Mouse (Mus musculus) right cerebral cortex, postnatal 4 days (tissue): ENCODE results near the gene 4930558K02Rik.

Experiments
- DNase-seq: peaks from one replicate; pipeline ENCODE4 v3.0.0-alpha.2; 2022

4930558K02Rik gene

GRCm38 (mm10) chr1:161895014-161895413, 84.4 kb downstream of the 4930558K02Rik start:
- DNase-seq: no peak

GRCm38 (mm10) chr1:161894553-161894952, 84.9 kb downstream of the 4930558K02Rik start:
- no peak for DNase-seq

DNA sequence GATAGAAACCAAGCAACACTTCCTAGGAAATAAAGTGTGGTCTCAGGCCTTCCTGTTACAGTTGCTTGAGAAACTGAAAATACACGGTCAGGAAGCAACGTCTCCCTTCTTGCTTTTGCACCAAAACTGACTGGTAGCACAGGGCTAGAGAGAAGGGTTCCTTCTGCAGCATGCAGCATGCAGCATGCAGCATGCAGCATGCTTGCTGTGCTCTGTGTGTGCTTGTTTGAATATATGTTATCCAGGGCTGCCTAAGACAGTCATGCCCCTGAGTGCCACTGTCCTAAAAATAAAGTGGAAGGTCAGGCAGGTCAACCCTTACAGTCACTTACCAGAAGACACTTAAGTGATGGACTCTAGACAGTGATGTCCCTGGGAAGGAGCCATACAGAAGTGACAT, 85.3 kb downstream of the 4930558K02Rik start:
- no peak for DNase-seq
